Mouse (Mus musculus) heart, embryonic 13.5 days (tissue): ENCODE measurements around the gene Cops4. TPM values are rescaled to one million over a fixed set of nuclear protein-coding genes. Genes with fewer than 3 reads are reported as not detected.

Source experiments
- ATAC-seq: fragments of 200-750 bp; cut with Nextera tagmentation; 2 replicates; pipeline ENCODE4 v1.8.0; 2017; ENCODE audit warnings: moderate TSS enrichment; ENCODE audit not compliant: insufficient number of reproducible peaks, low FRiP score, low TSS enrichment; ENCODE audit errors: extremely low read depth
- H3K27ac ChIP-seq: fragments of 300-500 bp; sonication (generic); replicated peaks from 2 replicates; pipeline ENCODE4 v1.5.1; 2015; ENCODE audit warnings: moderate library complexity, mild to moderate bottlenecking, inconsistent platforms
- H3K27me3 ChIP-seq: fragments of 300-500 bp; sonication (generic); replicated peaks from 2 replicates; pipeline ENCODE4 v1.6.1; 2015; ENCODE audit warnings: mild to moderate bottlenecking, inconsistent platforms
- H3K36me3 ChIP-seq: fragments of 300-500 bp; sonication (generic); 2 replicates; pipeline ENCODE4 v1.6.1; 2015; ENCODE audit warnings: mild to moderate bottlenecking, inconsistent platforms
- H3K4me1 ChIP-seq: fragments of 300-500 bp; sonication (generic); 2 replicates; pipeline ENCODE4 v1.6.1; 2015; ENCODE audit warnings: inconsistent platforms
- H3K4me2 ChIP-seq: fragments of 300-500 bp; sonication (generic); 2 replicates; pipeline ENCODE4 v1.6.1; 2015; ENCODE audit warnings: inconsistent platforms, mild to moderate bottlenecking, moderate library complexity
- H3K4me3 ChIP-seq: fragments of 300-500 bp; sonication (generic); 2 replicates; pipeline ENCODE4 v1.5.1; 2015; ENCODE audit warnings: moderate library complexity, mild to moderate bottlenecking, inconsistent platforms
- H3K9ac ChIP-seq: fragments of 300-500 bp; sonication (generic); 2 replicates; pipeline ENCODE4 v1.6.1; 2015; ENCODE audit warnings: inconsistent platforms, mild to moderate bottlenecking, moderate library complexity
- H3K9me3 ChIP-seq: fragments of 300-500 bp; sonication (generic); 2 replicates; pipeline ENCODE4 v1.6.1; 2016; ENCODE audit warnings: inconsistent platforms
- WGBS: fragments of 180-500 bp; shearing (Covaris S2); methylation state at CpG from one replicate; pipeline ENCODE4 v1.1.7; 2015; ENCODE audit warnings: mixed read lengths; 5-methylcytosine and 5-hydroxymethylcytosine counted together
- polyA plus RNA-seq: library from polyadenylated mRNA; unstranded; fragments of >200 nt; fragmentation: Nextera tagmentation; extraction: Ambion mirVana; gene quantifications from 2 replicates; pipeline ENCODE4 v1.2.1, GENCODE M21; 2015

The Cops4 gene
- polyA plus RNA-seq, 1 experiment from 2014 or later, result 146 TPM

- H3K4me3 ChIP-seq, result no peak overlapping the region
- no peak overlapping the region for H3K9ac ChIP-seq
- no peaks in the 10 kb centered on the region for H3K27me3 ChIP-seq
- no peak overlapping the region for H3K27ac ChIP-seq
- H3K4me2 ChIP-seq, result no peak overlapping the region
- H3K9me3 ChIP-seq, result no peaks in the 10 kb centered on the region
- no peak for ATAC-seq
- H3K36me3 ChIP-seq, result peaks cover 83% of the 10 kb centered on the region
- 80% methylated on average over 5 of the region's 6 CpGs for WGBS
- no peaks in the 10 kb centered on the region for H3K4me1 ChIP-seq
Measured at GRCm38 (mm10) chr5:100546294-100547080, 28.4 kb downstream of the Cops4 start.

DNA sequence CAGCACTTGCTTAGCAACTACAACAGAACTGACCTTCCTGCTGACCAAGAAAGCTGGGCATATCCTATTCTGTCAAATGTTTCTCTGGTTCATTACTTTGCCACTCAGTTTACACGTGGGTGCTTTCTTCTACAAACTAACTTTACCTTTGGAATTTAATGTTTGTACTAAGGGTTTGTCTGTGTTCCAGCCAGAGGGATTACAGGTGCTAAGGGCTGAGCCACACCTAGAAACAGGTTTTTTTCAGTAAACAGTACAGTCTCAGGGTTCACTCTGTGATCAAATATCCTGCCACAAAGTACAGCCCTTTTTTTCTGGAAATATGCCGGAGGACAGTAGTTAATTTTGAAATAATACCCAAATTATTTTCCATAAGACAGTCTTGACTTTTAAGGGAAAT lies 30.1 kb downstream of the Cops4 start:
- Histone ChIP-seq H3K9me3 (no peaks in the 10 kb centered on the region), H3K4me3 (no peak overlapping the region), H3K9ac (no peak overlapping the region), H3K36me3 (peaks cover 66% of the 10 kb centered on the region), H3K27me3 (no peaks in the 10 kb centered on the region), H3K27ac (no peak overlapping the region), H3K4me1 (no peaks in the 10 kb centered on the region), H3K4me2 (no peak overlapping the region)
- WGBS, result 93% methylated on average over 2 of the region's 2 CpGs
- ATAC-seq, result no peak

GRCm38 (mm10) chr5:100549311-100549710 lies 31.2 kb downstream of the Cops4 start:
- no peaks in the 10 kb centered on the region for H3K27me3 ChIP-seq
- no peak overlapping the region for H3K4me2 ChIP-seq
- H3K9ac ChIP-seq, result no peak overlapping the region
- H3K4me3 ChIP-seq, result no peak overlapping the region
- H3K27ac ChIP-seq, result no peak overlapping the region
- 92% methylated on average over 4 of the region's 4 CpGs for WGBS
- no peaks in the 10 kb centered on the region for H3K9me3 ChIP-seq
- ATAC-seq, result no peak
- H3K4me1 ChIP-seq, result no peaks in the 10 kb centered on the region
- peaks cover 56% of the 10 kb centered on the region for H3K36me3 ChIP-seq

DNA sequence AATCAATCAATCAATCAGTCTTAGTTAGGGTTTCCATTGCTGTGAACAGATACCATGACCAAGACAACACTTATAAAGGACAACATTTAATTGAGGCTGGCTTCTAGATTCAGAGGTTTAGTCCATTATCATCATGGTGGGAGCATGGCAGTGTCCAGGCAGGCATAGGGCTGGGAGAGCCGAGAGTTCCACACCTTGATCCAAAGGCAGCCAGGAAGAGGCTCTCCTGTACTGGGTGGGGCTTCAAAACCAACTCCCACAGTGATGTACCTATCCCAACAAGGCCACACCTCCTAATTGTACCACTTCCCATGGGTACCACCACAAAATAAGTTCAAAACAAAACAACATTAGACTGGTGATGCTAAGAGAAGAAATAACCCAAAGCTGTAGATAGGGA lies 32.0 kb downstream of the Cops4 start:
- no peak overlapping the region for H3K9ac ChIP-seq
- no peaks in the 10 kb centered on the region for H3K9me3 ChIP-seq
- no peaks in the 10 kb centered on the region for H3K27me3 ChIP-seq
- no peak overlapping the region for H3K27ac ChIP-seq
- no peak overlapping the region for H3K4me2 ChIP-seq
- no peaks in the 10 kb centered on the region for H3K4me1 ChIP-seq
- H3K36me3 ChIP-seq, result peaks cover 47% of the 10 kb centered on the region
- no peak for ATAC-seq
- 76% methylated on average over 1 of the region's 1 CpGs for WGBS
- H3K4me3 ChIP-seq, result no peak overlapping the region

DNA sequence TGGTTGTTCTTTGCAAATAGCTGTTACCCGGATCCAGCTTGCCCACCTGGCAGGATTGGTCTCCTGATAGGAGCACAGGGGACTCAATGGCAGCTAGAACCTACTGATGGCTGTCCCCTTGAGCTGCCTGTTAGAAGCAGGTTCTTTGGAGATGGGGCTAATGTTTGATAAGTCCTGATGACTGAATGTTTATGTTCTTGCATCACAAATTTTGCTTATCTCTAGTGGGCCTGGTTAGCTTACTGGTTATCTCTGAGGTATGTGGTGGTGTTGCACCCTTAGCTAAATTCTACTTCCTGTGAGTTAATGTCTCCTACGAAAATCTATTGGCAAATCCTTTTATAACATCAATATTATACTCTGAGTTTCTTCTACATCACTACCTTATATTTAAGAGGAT lies 33.8 kb downstream of the Cops4 start:
- Histone ChIP-seq H3K27me3 (no peaks in the 10 kb centered on the region), H3K4me3 (no peak overlapping the region), H3K4me2 (no peak overlapping the region), H3K9me3 (no peaks in the 10 kb centered on the region), H3K36me3 (peaks cover 31% of the 10 kb centered on the region), H3K4me1 (no peaks in the 10 kb centered on the region), H3K9ac (no peak overlapping the region), H3K27ac (no peak overlapping the region)
- no peak for ATAC-seq
- 48% methylated on average over 2 of the region's 2 CpGs for WGBS

- Histone ChIP-seq H3K4me2 (no peak overlapping the region), H3K4me3 (no peak overlapping the region), H3K4me1 (no peaks in the 10 kb centered on the region), H3K36me3 (peaks cover 16% of the 10 kb centered on the region), H3K27me3 (no peaks in the 10 kb centered on the region), H3K9ac (no peak overlapping the region), H3K9me3 (no peaks in the 10 kb centered on the region), H3K27ac (no peak overlapping the region)
- no peak for ATAC-seq
- 64% methylated on average over 8 of the region's 8 CpGs for WGBS
Measured at GRCm38 (mm10) chr5:100553426-100553825, 35.3 kb downstream of the Cops4 start.

- Histone ChIP-seq H3K4me1 (no peaks in the 10 kb centered on the region), H3K9me3 (no peaks in the 10 kb centered on the region), H3K4me3 (no peak overlapping the region), H3K36me3 (no peaks in the 10 kb centered on the region), H3K4me2 (no peak overlapping the region), H3K27ac (no peak overlapping the region), H3K27me3 (no peaks in the 10 kb centered on the region), H3K9ac (no peak overlapping the region)
- no peak for ATAC-seq
- WGBS, result 84% methylated on average over 14 of the region's 14 CpGs
Measured at GRCm38 (mm10) chr5:100557019-100557418, 38.9 kb downstream of the Cops4 start.

- no peak for ATAC-seq
- WGBS, result 54% methylated on average over 9 of the region's 9 CpGs
- H3K27me3 ChIP-seq, result no peaks in the 10 kb centered on the region
Measured at GRCm38 (mm10) chr5:100557537-100557936, 39.4 kb downstream of the Cops4 start.

GRCm38 (mm10) chr5:100558783-100559182 lies 40.7 kb downstream of the Cops4 start:
- 84% methylated on average over 3 of the region's 3 CpGs for WGBS
- Histone ChIP-seq H3K4me2 (no peak overlapping the region), H3K4me1 (no peaks in the 10 kb centered on the region), H3K9me3 (no peaks in the 10 kb centered on the region), H3K9ac (no peak overlapping the region), H3K27ac (no peak overlapping the region), H3K4me3 (no peak overlapping the region), H3K27me3 (no peaks in the 10 kb centered on the region), H3K36me3 (no peaks in the 10 kb centered on the region)
- no peak for ATAC-seq

More at GRCm38 (mm10) chr5:100557537-100557936, 39.4 kb downstream of the Cops4 start:
- Histone ChIP-seq H3K4me2 (no peak overlapping the region), H3K9me3 (no peaks in the 10 kb centered on the region), H3K36me3 (no peaks in the 10 kb centered on the region), H3K4me1 (no peaks in the 10 kb centered on the region), H3K27ac (no peak overlapping the region), H3K4me3 (no peak overlapping the region), H3K9ac (no peak overlapping the region)

DNA sequence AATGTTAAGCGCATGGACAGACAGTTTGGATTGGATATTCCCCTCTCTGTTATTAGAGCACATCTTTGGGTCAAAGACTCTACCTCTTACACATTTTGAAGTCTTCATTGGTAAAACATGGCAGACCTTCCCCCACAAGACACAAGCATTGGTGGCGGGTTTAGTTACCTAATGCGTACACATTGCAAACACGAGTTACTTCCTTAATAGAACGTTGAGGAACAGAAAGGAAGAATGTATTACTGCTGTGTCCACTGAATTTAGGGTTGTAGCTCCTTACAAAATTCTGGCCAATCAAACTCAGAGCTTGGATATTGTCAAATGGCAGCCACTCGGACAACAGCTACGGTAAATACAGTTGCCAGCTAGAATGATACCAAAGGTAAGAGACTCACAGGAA lies 41.2 kb downstream of the Cops4 start:
- Histone ChIP-seq H3K4me2 (no peak overlapping the region), H3K9ac (no peak overlapping the region), H3K9me3 (no peaks in the 10 kb centered on the region), H3K27me3 (no peaks in the 10 kb centered on the region), H3K4me1 (no peaks in the 10 kb centered on the region), H3K36me3 (no peaks in the 10 kb centered on the region), H3K27ac (no peak overlapping the region), H3K4me3 (no peak overlapping the region)
- no peak for ATAC-seq
- WGBS, result 85% methylated on average over 7 of the region's 7 CpGs

GRCm38 (mm10) chr5:100562702-100563101 lies 44.6 kb downstream of the Cops4 start:
- no peak overlapping the region for H3K27ac ChIP-seq
- H3K9me3 ChIP-seq, result no peaks in the 10 kb centered on the region
- H3K27me3 ChIP-seq, result no peaks in the 10 kb centered on the region
- H3K9ac ChIP-seq, result no peak overlapping the region
- no peak overlapping the region for H3K4me3 ChIP-seq
- H3K36me3 ChIP-seq, result no peaks in the 10 kb centered on the region
- no peak overlapping the region for H3K4me2 ChIP-seq
- no peak for ATAC-seq
- no peaks in the 10 kb centered on the region for H3K4me1 ChIP-seq
- whole genome bisulfite sequencing, result 79% methylated on average over 9 of the region's 9 CpGs

GRCm38 (mm10) chr5:100566798-100567197 lies 48.7 kb downstream of the Cops4 start:
- no peak overlapping the region for H3K4me3 ChIP-seq
- H3K4me2 ChIP-seq, result no peak overlapping the region
- no peaks in the 10 kb centered on the region for H3K36me3 ChIP-seq
- peaks cover 11% of the 10 kb centered on the region for H3K4me1 ChIP-seq
- H3K27ac ChIP-seq, result no peak overlapping the region
- no peak overlapping the region for H3K9ac ChIP-seq
- ATAC-seq, result no peak
- no peaks in the 10 kb centered on the region for H3K9me3 ChIP-seq
- no peaks in the 10 kb centered on the region for H3K27me3 ChIP-seq
- WGBS, result 63% methylated on average over 2 of the region's 2 CpGs
